Mouse (Mus musculus) kidney, postnatal 4 days (tissue): ENCODE results near the gene Zfp704.

Experiments used
- DNase-seq, 2 experiments: peaks; one replicate each; pipeline ENCODE4 v3.0.0; 2021; ENCODE audit warnings: mixed read lengths in 2 of 2

Gene Zfp704

GRCm38 (mm10) chr3:9454556-9455330 lies 155.1 kb downstream of the Zfp704 start:
- DNase-seq = no peak

- DNase-seq = no peak
Measured at GRCm38 (mm10) chr3:9450521-9450920, 159.4 kb downstream of the Zfp704 start.

GRCm38 (mm10) chr3:9449261-9450007 lies 160.5 kb downstream of the Zfp704 start:
- DNase-seq = no peak

- DNase-seq = no peak
Measured at GRCm38 (mm10) chr3:9448541-9448940, 161.3 kb downstream of the Zfp704 start.

GRCm38 (mm10) chr3:9444558-9444957 lies 165.3 kb downstream of the Zfp704 start:
- peak in 1 of 2 experiments; percentile 22 for DNase-seq

GRCm38 (mm10) chr3:9443981-9444380 lies 165.9 kb downstream of the Zfp704 start:
- DNase-seq = no peak

GRCm38 (mm10) chr3:9443476-9443875 lies 166.4 kb downstream of the Zfp704 start:
- DNase-seq = no peak

- DNase-seq = no peak
Measured at GRCm38 (mm10) chr3:9441566-9442540, 168.0 kb downstream of the Zfp704 start.

- no peak for DNase-seq
Measured at GRCm38 (mm10) chr3:9440466-9440865, 169.4 kb downstream of the Zfp704 start.

GRCm38 (mm10) chr3:9439619-9440286 lies 170.1 kb downstream of the Zfp704 start:
- DNase-seq = no peak

GRCm38 (mm10) chr3:9436256-9436655 lies 173.6 kb downstream of the Zfp704 start:
- no peak for DNase-seq

- DNase-seq = no peak
Measured at GRCm38 (mm10) chr3:9434394-9435175, 175.3 kb downstream of the Zfp704 start.

GRCm38 (mm10) chr3:9432796-9433526 lies 176.9 kb downstream of the Zfp704 start:
- no peak for DNase-seq

GRCm38 (mm10) chr3:9432226-9432625 lies 177.7 kb downstream of the Zfp704 start:
- DNase-seq = no peak

- no peak for DNase-seq
Measured at GRCm38 (mm10) chr3:9429946-9430345, 179.9 kb downstream of the Zfp704 start.

- DNase-seq = no peak
Measured at GRCm38 (mm10) chr3:9427826-9428225, 182.1 kb downstream of the Zfp704 start.

- no peak for DNase-seq
Measured at GRCm38 (mm10) chr3:9425661-9426060, 184.2 kb downstream of the Zfp704 start.

- DNase-seq = no peak
Measured at GRCm38 (mm10) chr3:9424637-9425036, 185.2 kb downstream of the Zfp704 start.

- no peak for DNase-seq
Measured at GRCm38 (mm10) chr3:9423669-9424068, 186.2 kb downstream of the Zfp704 start.

- DNase-seq = no peak
Measured at GRCm38 (mm10) chr3:9408896-9409295, 201.0 kb downstream of the Zfp704 start.

- no peak for DNase-seq
Measured at GRCm38 (mm10) chr3:9407801-9408200, 202.1 kb downstream of the Zfp704 start.
